Mouse (Mus musculus) liver, embryonic 14.5 days (tissue): ENCODE data around the gene Slc35b1. TPM values are rescaled to one million over a fixed set of nuclear protein-coding genes. Genes with fewer than 3 reads are reported as not detected.

Experiments
- ATAC-seq: fragments of 200-750 bp; cut with Nextera tagmentation; 2 replicates; pipeline ENCODE4 v1.8.0; 2017; ENCODE audit warnings: moderate number of reproducible peaks, mild to moderate bottlenecking, moderate library complexity; ENCODE audit not compliant: insufficient read depth
- DNase-seq, 3 experiments: peaks; one replicate each; pipeline ENCODE4 v3.0.0-alpha.2; 2012 to 2013; ENCODE audit warnings: low read depth in 3 of 3, low spot score in 3 of 3
- H3K27ac ChIP-seq: fragments of 300-500 bp; sonication (generic); 2 replicates; pipeline ENCODE4 v1.5.1; 2014; ENCODE audit warnings: moderate library complexity, mild to moderate bottlenecking, control low read depth, inconsistent platforms
- H3K27me3 ChIP-seq: fragments of 300-500 bp; sonication (generic); 2 replicates; pipeline ENCODE4 v1.6.1; 2014; ENCODE audit warnings: mild to moderate bottlenecking, low read length, moderate library complexity; ENCODE audit not compliant: control insufficient read depth, insufficient read depth
- H3K36me3 ChIP-seq: fragments of 300-500 bp; sonication (generic); replicated peaks from 2 replicates; pipeline ENCODE4 v1.6.1; 2014; ENCODE audit warnings: low read depth; ENCODE audit not compliant: control insufficient read depth, insufficient read depth
- H3K4me1 ChIP-seq, 2 experiments: fragments of 200-500 bp in 1 of 2; fragments of 300-500 bp in 1 of 2; sonication (generic) in 1 of 2; replicated peaks; 2 replicates each; pipeline ENCODE4 v1.6.1; 2012 to 2014; ENCODE audit warnings: antibody characterized with exemption in 1 of 2, inconsistent platforms in 1 of 2, low read length in 1 of 2; ENCODE audit not compliant: control insufficient read depth in 2 of 2, insufficient read depth in 2 of 2
- H3K4me2 ChIP-seq: fragments of 300-500 bp; sonication (generic); 2 replicates; pipeline ENCODE4 v1.6.1; 2014; ENCODE audit warnings: low read depth, mild to moderate bottlenecking, control low read depth, moderate library complexity
- H3K4me3 ChIP-seq, 2 experiments: fragments of 200-500 bp in 1 of 2; fragments of 300-500 bp in 1 of 2; sonication (generic) in 1 of 2; 2 replicates each; pipeline ENCODE4 v1.5.1; 2012 to 2014; ENCODE audit warnings: low read depth in 2 of 2, low read length in 2 of 2, mild to moderate bottlenecking in 2 of 2, control low read depth in 1 of 2, inconsistent platforms in 1 of 2, moderate library complexity in 1 of 2; ENCODE audit not compliant: insufficient read depth in 1 of 2
- H3K9ac ChIP-seq: fragments of 300-500 bp; sonication (generic); replicated peaks from 2 replicates; pipeline ENCODE4 v1.6.1; 2014; ENCODE audit warnings: mild to moderate bottlenecking, control low read depth, moderate library complexity
- H3K9me3 ChIP-seq: fragments of 300-500 bp; sonication (generic); 2 replicates; pipeline ENCODE4 v1.6.1; 2016; ENCODE audit warnings: low read length, mixed read lengths; ENCODE audit not compliant: control insufficient read depth
- CTCF ChIP-seq: IDR thresholded peaks from 2 replicates; pipeline ENCODE4 v1.5.1; 2016; ENCODE audit warnings: antibody characterized with exemption, low read depth, control low read depth
- EP300 ChIP-seq: IDR thresholded peaks from 2 replicates; pipeline ENCODE4 v1.6.1; 2016; ENCODE audit warnings: antibody characterized with exemption, low read depth
- WGBS: fragments of 180-500 bp; shearing (Covaris S2); extraction: QIAGEN DNeasy Blood & Tissue Kit; methylation state at CpG from one replicate; pipeline ENCODE4 v1.1.7; 2014; ENCODE audit not compliant: insufficient replicate concordance; 5-methylcytosine and 5-hydroxymethylcytosine counted together
- polyA plus RNA-seq, 2 experiments: library from polyadenylated mRNA; depleted of rRNA in 1 of 2; stranded (reverse) in 1 of 2; unstranded in 1 of 2; fragments of >200 nt; fragmentation: Nextera tagmentation in 1 of 2; extraction: Ambion mirVana in 1 of 2; gene quantifications; 2 replicates each; pipeline versions ENCODE4 v1.2.1 to v1.2.3; 2012 to 2014

Slc35b1 gene
- polyA plus RNA-seq, 2 experiments, result 24.6 to 44.9 TPM

- DNase-seq, result no peak
- H3K9me3 ChIP-seq, result no peaks in the 10 kb centered on the region
- no peak for ATAC-seq
- no peak overlapping the region for H3K27ac ChIP-seq
- H3K9ac ChIP-seq, result no peak overlapping the region
- H3K36me3 ChIP-seq, result peaks cover 4% of the 10 kb centered on the region; the same call in 1 of the 2 replicates
- H3K27me3 ChIP-seq, result no peaks in the 10 kb centered on the region; the same call in 1 of the 2 replicates
- peaks cover 11 to 18% of the 10 kb centered on the region in 2 experiments for H3K4me1 ChIP-seq
- no peak overlapping the region for H3K4me3 ChIP-seq
- 83% methylated on average over 5 of the region's 5 CpGs for WGBS
- TF ChIP-seq EP300 (no peak), CTCF (no peak)
- no peak overlapping the region for H3K4me2 ChIP-seq
Observed at GRCm38 (mm10) chr11:95417341-95417740, 32.8 kb downstream of the Slc35b1 start.

- Histone ChIP-seq H3K27ac (no peak overlapping the region), H3K36me3 (peaks cover 4% of the 10 kb centered on the region; the same call in 1 of the 2 replicates), H3K9me3 (no peaks in the 10 kb centered on the region), H3K27me3 (no peaks in the 10 kb centered on the region), H3K9ac (no peak overlapping the region), H3K4me3 (no peak overlapping the region), H3K4me1 (peaks cover 5 to 8% of the 10 kb centered on the region in 2 experiments), H3K4me2 (no peak overlapping the region)
- ATAC-seq (no peak), DNase-seq (no peak)
- TF ChIP-seq CTCF (no peak), EP300 (no peak)
- WGBS, result 71% methylated on average over 2 of the region's 2 CpGs
Observed at GRCm38 (mm10) chr11:95420880-95421435, 36.5 kb downstream of the Slc35b1 start.

GRCm38 (mm10) chr11:95423505-95423904 is 39.0 kb downstream of the Slc35b1 start:
- 81% methylated on average over 3 of the region's 3 CpGs for WGBS
- DNase-seq (no peak), ATAC-seq (no peak)
- Histone ChIP-seq H3K4me3 (no peak overlapping the region), H3K4me1 (no peaks in the 10 kb centered on the region), H3K27me3 (no peaks in the 10 kb centered on the region), H3K27ac (no peak overlapping the region), H3K9ac (no peak overlapping the region), H3K9me3 (no peaks in the 10 kb centered on the region), H3K36me3 (0 out of 2 replicates have a peak, but pooled peaks cover 2% of the 10 kb centered on the region), H3K4me2 (no peak overlapping the region)
- TF ChIP-seq EP300 (no peak), CTCF (peak; percentile 57)

DNA sequence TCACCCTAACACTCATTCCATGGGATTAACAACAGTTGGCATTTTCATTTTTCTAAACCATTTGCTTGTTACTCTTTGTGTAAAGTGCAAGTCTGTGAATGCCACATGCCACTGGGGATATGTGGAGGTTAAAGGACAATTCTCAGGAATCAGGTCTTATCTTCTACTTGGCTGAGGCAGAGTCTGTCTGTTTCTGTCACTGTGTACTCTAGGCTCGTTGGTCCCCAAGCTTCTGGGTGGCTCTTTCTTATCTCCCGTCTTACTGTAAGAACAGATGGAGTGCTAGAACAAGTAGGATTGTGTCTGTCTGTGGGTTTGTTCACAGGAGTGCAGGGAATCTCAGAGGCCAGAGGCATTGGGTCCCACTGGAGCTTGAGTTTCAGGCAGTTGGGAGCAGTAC is 46.9 kb downstream of the Slc35b1 start:
- Histone ChIP-seq H3K4me3 (no peak overlapping the region), H3K27ac (no peak overlapping the region), H3K9ac (no peak overlapping the region), H3K27me3 (no peaks in the 10 kb centered on the region), H3K36me3 (no peaks in the 10 kb centered on the region), H3K9me3 (no peaks in the 10 kb centered on the region), H3K4me2 (no peak overlapping the region), H3K4me1 (peaks cover 7 to 12% of the 10 kb centered on the region in 2 experiments; a peak in 3 of 4 replicates)
- WGBS, result 12% methylated on average over 2 of the region's 2 CpGs
- no peak for TF ChIP-seq EP300
- no peak for TF ChIP-seq CTCF
- peak; percentile 24 to 37 (median 30) for DNase-seq
- peak; percentile 56; the same call in 1 of the 2 replicates for ATAC-seq

DNA sequence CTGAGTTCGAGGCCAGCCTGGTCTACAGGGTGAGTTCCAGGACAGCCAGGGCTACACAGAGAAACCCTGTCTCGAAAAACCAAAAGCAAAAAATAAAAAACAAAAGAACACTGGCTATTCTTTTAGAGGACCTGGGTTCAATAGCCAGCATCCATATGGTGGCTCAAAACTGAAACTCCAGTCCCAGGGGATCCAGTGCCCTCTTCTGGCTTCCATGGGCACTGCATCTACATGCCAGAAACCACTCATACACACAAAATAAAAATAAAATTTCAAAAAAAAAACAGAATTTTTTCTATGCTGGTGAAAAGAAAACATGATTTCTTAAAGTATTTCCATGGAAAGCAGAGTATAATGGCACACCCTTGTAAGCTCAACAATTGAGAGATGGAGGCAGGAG is 47.7 kb downstream of the Slc35b1 start:
- TF ChIP-seq CTCF (peak; percentile 69), EP300 (no peak)
- Histone ChIP-seq H3K4me2 (no peak overlapping the region), H3K9me3 (no peaks in the 10 kb centered on the region), H3K27me3 (no peaks in the 10 kb centered on the region), H3K4me1 (peaks cover 7 to 12% of the 10 kb centered on the region in 2 experiments; a peak in 3 of 4 replicates), H3K36me3 (no peaks in the 10 kb centered on the region), H3K4me3 (no peak overlapping the region), H3K27ac (no peak overlapping the region), H3K9ac (no peak overlapping the region)
- WGBS, result 69% methylated on average over 2 of the region's 2 CpGs
- ATAC-seq, result no peak
- DNase-seq, result no peak

Other genes starting within 250 kb of the Slc35b1 start
- 0.06 and 0.09 TPM in 2 replicates for gene Dlx4, start 238.4 kb upstream of the Slc35b1 start, polyA plus RNA-seq (2012; rRNA removed)
- gene Dlx4, start 238.4 kb upstream of the Slc35b1 start, polyA plus RNA-seq (2014; fragmentation: Nextera tagmentation; extraction: Ambion mirVana), result not detected in 2 replicates
- gene Tac4, start 123.2 kb upstream of the Slc35b1 start, polyA plus RNA-seq (2012; rRNA removed), result 0.03 and 0.04 TPM in 2 replicates
- gene Tac4, start 123.2 kb upstream of the Slc35b1 start, polyA plus RNA-seq (2014; fragmentation: Nextera tagmentation; extraction: Ambion mirVana), result 0.21 TPM in 1 of 2 replicates, not detected in the other
- gene Kat7, start 74.4 kb upstream of the Slc35b1 start, polyA plus RNA-seq (2012; rRNA removed), result 16.3 and 19.4 TPM in 2 replicates
- gene Kat7, start 74.4 kb upstream of the Slc35b1 start, polyA plus RNA-seq (2014; fragmentation: Nextera tagmentation; extraction: Ambion mirVana), result 23.6 and 26.7 TPM in 2 replicates
- 103 and 114 TPM in 2 replicates for gene Fam117a, start 47.7 kb upstream of the Slc35b1 start, polyA plus RNA-seq (2012; rRNA removed)
- gene Fam117a, start 47.7 kb upstream of the Slc35b1 start, polyA plus RNA-seq (2014; fragmentation: Nextera tagmentation; extraction: Ambion mirVana), result 71.6 and 80.9 TPM in 2 replicates
- gene Spop, start 29.4 kb downstream of the Slc35b1 start, polyA plus RNA-seq (2012; rRNA removed), result 18.8 and 22.0 TPM in 2 replicates
- 31.8 and 36.2 TPM in 2 replicates for gene Spop, start 29.4 kb downstream of the Slc35b1 start, polyA plus RNA-seq (2014; fragmentation: Nextera tagmentation; extraction: Ambion mirVana)
- gene Nxph3, start 129.9 kb downstream of the Slc35b1 start, polyA plus RNA-seq (2012; rRNA removed), result 0.03 and 0.08 TPM in 2 replicates
- not detected in 2 replicates for gene Nxph3, start 129.9 kb downstream of the Slc35b1 start, polyA plus RNA-seq (2014; fragmentation: Nextera tagmentation; extraction: Ambion mirVana)
- 2.1 and 2.3 TPM in 2 replicates for gene Ngfr, start 203.0 kb downstream of the Slc35b1 start, polyA plus RNA-seq (2012; rRNA removed)
- gene Ngfr, start 203.0 kb downstream of the Slc35b1 start, polyA plus RNA-seq (2014; fragmentation: Nextera tagmentation; extraction: Ambion mirVana), result 1.1 and 1.2 TPM in 2 replicates